In genomic region chr4:34947181-34947580, GRCm38 (mm10) we compare ENCODE assay signal across 32 mouse cellular contexts. TPM values are rescaled to one million over a fixed set of nuclear protein-coding genes. Genes with fewer than 3 reads are reported as not detected.
DNase-seq lines count a peak whose midpoint lies in the region; ATAC-seq and TF ChIP-seq lines count a peak whose summit lies in the region.
"Had no signal": no experiment of that assay in that cellular context is flagged by ENCODE, and none has a peak within 500 bp of the region (broad histone marks: within the 10 kb centered on the region; RNA-seq: fewer than 3 reads in every experiment).

No protein-coding gene starts in this region.

- H3K36me3 ChIP-seq in CH12.LX (replicated peaks in 1 of 2; ENCODE audit: control insufficient read depth in 1 of 2, insufficient read depth in 1 of 2, low read length in 1 of 2), result peaks cover 0 to 10% of the 10 kb centered on the region in 2 experiments
- H3K36me3 ChIP-seq: forebrain, embryonic 10.5 days; G1E; hindbrain, embryonic 13.5 days; intestine, embryonic 15.5 days had no signal

- H3K4me3 ChIP-seq in CH12.LX (replicated peaks in 1 of 3; ENCODE audit: low read depth in 2 of 3, low read length in 2 of 3, poor library complexity in 1 of 3), result peak overlapping the region in 1 of 3 experiments; percentile 43
- H3K4me3 ChIP-seq: forebrain, embryonic 10.5 days; forebrain, embryonic 13.5 days; gastrocnemius, adult 2 months; hindbrain, embryonic 13.5 days; intestine, embryonic 15.5 days had no signal

- no peaks in the 10 kb centered on the region for H3K79me2 ChIP-seq in CH12.LX (replicated peaks; ENCODE audit: control insufficient read depth, extremely low read depth, insufficient read depth, poor library complexity, severe bottlenecking)

- ATAC-seq in common myeloid progenitor, adult 5-6 weeks (replicated peaks; ENCODE audit: low read depth, poor library complexity, severe bottlenecking), result 0 out of 2 replicates have a peak, but pooled peaks have one; percentile 50
- 0 out of 2 replicates have a peak, but pooled peaks have one; percentile 34 for ATAC-seq in megakaryocyte-erythroid progenitor cell, adult 5-6 weeks (replicated peaks; ENCODE audit: low FRiP score, low TSS enrichment, poor library complexity, severe bottlenecking)
- ATAC-seq in monocyte, adult 5-6 weeks (replicated peaks; ENCODE audit: insufficient number of reproducible peaks, low FRiP score, low TSS enrichment, poor library complexity, severe bottlenecking), result no peak
- ATAC-seq: forebrain, embryonic 13.5 days; forebrain, postnatal 0 days; hindbrain, embryonic 16.5 days; intestine, embryonic 15.5 days had no signal

- H3K4me2 ChIP-seq in CH12.LX (ENCODE audit: insufficient read depth, low read depth, poor library complexity, severe bottlenecking), result no peak overlapping the region
- H3K4me2 ChIP-seq: forebrain, embryonic 13.5 days; heart, embryonic 11.5 days; hindbrain, embryonic 13.5 days; intestine, embryonic 15.5 days had no signal

- H3K9me3 ChIP-seq in CH12.LX (replicated peaks; ENCODE audit: low read length), result no peaks in the 10 kb centered on the region
- H3K9me3 ChIP-seq: forebrain, embryonic 10.5 days; forebrain, embryonic 13.5 days; G1E; hindbrain, embryonic 13.5 days; intestine, embryonic 15.5 days had no signal

- no peak overlapping the region for H3K9ac ChIP-seq in CH12.LX (ENCODE audit: insufficient read depth, low read depth)
- H3K9ac ChIP-seq: forebrain, embryonic 13.5 days; forebrain, postnatal 0 days; hindbrain, embryonic 13.5 days; intestine, embryonic 15.5 days had no signal

- in situ Hi-C loops in CH12.LX (cut with MboI; ENCODE audit: low pct_ligation_motif_present, low pct_unique_long_range_greater_than_20kb, low sequenced_read_pairs), result no loop called here

- dilution Hi-C loops in CH12.LX (cut with MboI; ENCODE audit: extremely low pct_ligation_motif_present, extremely low pct_unique_long_range_greater_than_20kb, low sequenced_read_pairs), result no loop called here

- no peak for TF ChIP-seq CTCF in CH12.LX (conservative IDR thresholded peaks at IDR 0.05 in 1 of 2, IDR thresholded peaks at IDR 0.05 in 1 of 2; ENCODE audit: low read depth in 2 of 2, low read length in 2 of 2)

- no peak for TF ChIP-seq RAD21 in CH12.LX (IDR thresholded peaks at IDR 0.05; ENCODE audit: low read depth, low read length)

- DNase-seq in CH12.LX (ENCODE audit: extremely low read depth), result peak; percentile 34
- peak; percentile 21 for DNase-seq in MEL-GATA-1-ER (ENCODE audit: extremely low read depth, low read depth)
- no peak for DNase-seq in kidney, postnatal 10 days
- no peak for DNase-seq in left cerebral cortex, adult 9 months (ENCODE audit: low spot score in 2 of 2)
- DNase-seq: adrenal gland, postnatal 10 days; adrenal gland, postnatal 36 days; cerebellum, adult 11 months; cerebellum, adult 2 months; cerebellum, adult 9-11 months; cerebellum, postnatal 25 days; forebrain, postnatal 0 days; gastrocnemius, adult 2 months; gastrocnemius, postnatal 14 days had no signal

- no peaks in the 10 kb centered on the region for H3K27me3 ChIP-seq in CH12.LX (replicated peaks)
- H3K27me3 ChIP-seq: forebrain, embryonic 13.5 days; hindbrain, embryonic 13.5 days; intestine, embryonic 15.5 days had no signal

- no peak overlapping the region for H3K27ac ChIP-seq in CH12.LX (ENCODE audit: insufficient read depth, low read depth)
- H3K27ac ChIP-seq: forebrain, embryonic 10.5 days; forebrain, embryonic 13.5 days; gastrocnemius, adult 2 months; hindbrain, embryonic 13.5 days; intestine, embryonic 15.5 days had no signal

- H3K4me1 ChIP-seq in CH12.LX (ENCODE audit: control insufficient read depth in 1 of 2, insufficient read depth in 2 of 2), result peaks cover 0 to 5% of the 10 kb centered on the region in 2 experiments; a peak in 1 of 4 replicates
- H3K4me1 ChIP-seq: forebrain, embryonic 10.5 days; forebrain, embryonic 13.5 days; hindbrain, embryonic 13.5 days; intestine, embryonic 15.5 days had no signal

- TF ChIP-seq EP300 in CH12.LX (IDR thresholded peaks at IDR 0.05; ENCODE audit: low read length), result no peak

- TF ChIP-seq POLR2A in CH12.LX (IDR thresholded peaks at IDR 0.05; ENCODE audit: low read depth, low read length), result no peak

TF ChIP-seq in CH12.LX, 34 proteins besides CTCF, POLR2A, EP300 and RAD21:
- TF ChIP-seq PAX5 (IDR thresholded peaks at IDR 0.05; ENCODE audit: low read length) (no peak), ELF1 (IDR thresholded peaks at IDR 0.05; ENCODE audit: low read depth, low read length) (peak; percentile 40; the same call in 1 of the 2 replicates), USF1 (IDR thresholded peaks at IDR 0.05; ENCODE audit: low read depth, low read length) (no peak)
TF ChIP-seq in CH12.LX: peak in this region for 1.

RNA-seq across cellular contexts. Expression of gene Cga, which starts 53.6 kb away (rescaled TPM):
- total RNA-seq in CH12.LX (2012; rRNA removed) (not detected in 2 replicates), CH12.LX (2014; rRNA removed) (not detected in 2 replicates)
- polyA plus RNA-seq in CH12.LX (2012; ENCODE audit: insufficient read length, low read depth), result not detected in 2 replicates
- total RNA-seq in common myeloid progenitor, adult 5-6 weeks (2017), result not detected in 2 replicates
- 2.5 TPM in 1 of 2 replicates, not detected in the other for total RNA-seq in megakaryocyte-erythroid progenitor cell, adult 5-6 weeks (2014; fragmentation: Nextera tagmentation)
- total RNA-seq in megakaryocyte-erythroid progenitor cell, adult 5-6 weeks (2017), result not detected in 2 replicates
- 1.9 TPM in 1 of 3 replicates, not detected in the others for total RNA-seq in monocyte, adult 5-6 weeks (2017)
- total RNA-seq: adrenal gland, adult 18-20 months; adrenal gland, postnatal 10 days; adrenal gland, postnatal 36 days; forebrain, postnatal 0 days; G1E; gastrocnemius, adult 2 months; gastrocnemius, postnatal 14 days; gastrocnemius, postnatal 4 days; heart, adult 8-10 months; heart, postnatal 25 days; hematopoietic stem cell, adult 5-6 weeks had no signal
- polyA plus RNA-seq: cerebellum, adult 2 months; cortical plate, adult 2 months; forebrain, embryonic 13.5 days; forebrain, postnatal 0 days; frontal cortex, adult 2 months; G1E; heart, embryonic 11.5 days; heart, embryonic 14.5 days; heart, postnatal 0 days; hindbrain, embryonic 13.5 days; intestine, embryonic 15.5 days had no signal

Comparison
In these comparisons a context has a peak if more than half of its experiments do, and no peak if none do; other contexts are left out.
1. DNase-seq: peak in CH12.LX (single experiment) and MEL-GATA-1-ER (single experiment); none in kidney, postnatal 10 days (single experiment) and left cerebral cortex, adult 9 months (0 of 2).